Mouse (Mus musculus) ES-E14 (cell line): ENCODE measurements around the gene Sele. TPM values are rescaled to one million over a fixed set of nuclear protein-coding genes. Genes with fewer than 3 reads are reported as not detected.

Experiments
- DNase-seq: peaks from one replicate; pipeline ENCODE4 v3.0.0-alpha.2; 2013; ENCODE audit warnings: low read depth, low spot score
- H3K27ac ChIP-seq: 2 replicates; pipeline ENCODE4 v1.5.1; 2012; ENCODE audit warnings: low read depth, mild to moderate bottlenecking, low read length, moderate library complexity, mixed read lengths; ENCODE audit not compliant: poor library complexity, insufficient read depth, severe bottlenecking
- H3K36me3 ChIP-seq: 2 replicates; pipeline ENCODE4 v1.6.1; 2012; ENCODE audit warnings: mild to moderate bottlenecking, low read length, moderate library complexity, mixed read lengths; ENCODE audit not compliant: control insufficient read depth, poor library complexity, insufficient read depth, severe bottlenecking
- H3K4me1 ChIP-seq, 2 experiments: fragments of 150-350 bp in 1 of 2; sonication (generic) in 1 of 2; 2 replicates each; pipeline ENCODE4 v1.6.1; 2012; ENCODE audit warnings: low read length in 2 of 2, mild to moderate bottlenecking in 1 of 2, mixed read lengths in 1 of 2; ENCODE audit not compliant: control insufficient read depth in 2 of 2, insufficient read depth in 2 of 2, poor library complexity in 1 of 2
- H3K4me3 ChIP-seq, 2 experiments: fragments of 150-350 bp in 1 of 2; sonication (generic) in 1 of 2; 2 replicates each; pipeline ENCODE4 v1.5.1; 2012; ENCODE audit warnings: low read length in 2 of 2, low read depth in 1 of 2, mild to moderate bottlenecking in 1 of 2, mixed read lengths in 1 of 2; ENCODE audit not compliant: insufficient read depth in 1 of 2, poor library complexity in 1 of 2, severe bottlenecking in 1 of 2
- H3K9ac ChIP-seq: 2 replicates; pipeline ENCODE4 v1.6.1; 2012; ENCODE audit warnings: low read depth, mild to moderate bottlenecking, low read length, mixed read lengths; ENCODE audit not compliant: poor library complexity, insufficient read depth, severe bottlenecking
- H3K9me3 ChIP-seq: fragments of 150-350 bp; sonication (generic); 2 replicates; pipeline ENCODE4 v1.6.1; 2012; ENCODE audit warnings: low read depth, mild to moderate bottlenecking, low read length; ENCODE audit not compliant: control insufficient read depth, insufficient read depth
- CHD2 ChIP-seq: IDR thresholded peaks from 2 replicates; pipeline ENCODE4 v1.6.1; 2014; ENCODE audit warnings: mild to moderate bottlenecking, low read depth, low read length, inconsistent platforms
- HCFC1 ChIP-seq: IDR thresholded peaks from 2 replicates; pipeline ENCODE4 v1.6.1; 2012; ENCODE audit warnings: low read length, inconsistent platforms, borderline replicate concordance; ENCODE audit not compliant: insufficient read depth
- MAFK ChIP-seq: IDR thresholded peaks from 2 replicates; pipeline ENCODE4 v1.6.1; 2014; ENCODE audit warnings: mild to moderate bottlenecking, low read depth, low read length, inconsistent platforms; ENCODE audit not compliant: insufficient read depth
- ZC3H11A ChIP-seq: IDR thresholded peaks from 2 replicates; pipeline ENCODE4 v1.6.1; 2012; ENCODE audit warnings: low read depth, mild to moderate bottlenecking, inconsistent platforms, low read length, borderline replicate concordance
- ZNF384 ChIP-seq: IDR thresholded peaks from 2 replicates; pipeline ENCODE4 v1.6.1; 2012; ENCODE audit warnings: low read depth, low read length, inconsistent platforms
- in situ Hi-C, 2 experiments: fragments of 600-800 bp; cut with MboI; formaldehyde crosslinking; loops; one replicate each; pipeline ENCODE4 v1.15.1; 2025; ENCODE audit warnings: low sequenced_read_pairs in 2 of 2, inconsistent platforms in 1 of 2; ENCODE audit not compliant: unreplicated experiment in 2 of 2
- total RNA-seq: library from RNA; depleted of rRNA; stranded (reverse); fragments of 300-350 nt; gene quantifications from 2 replicates; pipeline ENCODE4 v1.2.3, GENCODE M21; 2012; rRNA removed

Gene Sele
- not detected in 2 replicates for total RNA-seq

DNA sequence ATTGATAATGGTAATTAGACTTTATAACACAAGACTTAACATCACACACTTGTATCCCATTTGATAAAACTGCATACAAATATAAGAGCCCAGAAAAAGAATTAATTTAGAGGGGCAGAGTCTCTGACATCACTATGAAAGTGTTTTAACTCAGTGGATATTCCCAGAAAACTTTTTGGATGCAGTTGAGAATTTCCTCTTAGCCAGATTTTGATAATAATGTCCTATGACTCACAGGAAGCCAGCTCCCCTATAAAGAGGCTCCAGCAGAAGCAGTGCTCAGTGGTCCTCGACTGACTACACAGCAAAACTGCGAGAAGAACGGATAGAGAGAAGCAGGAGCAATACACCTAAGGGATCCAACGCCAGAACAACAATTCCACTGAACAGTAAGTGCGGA is at the start of gene Sele:
TSS of gene Sele (plus strand) at position 301 of the 400 bp plus-strand sequence.
- no peak for DNase-seq
- Histone ChIP-seq H3K4me3 (no peak within 1 kb of the TSS), H3K27ac (no peak within 1 kb of the TSS), H3K36me3 (no peaks in the 10 kb centered on the region), H3K9me3 (no peaks in the 10 kb centered on the region), H3K4me1 (no peaks in the 10 kb centered on the region), H3K9ac (no peak within 1 kb of the TSS)
- TF ChIP-seq HCFC1: no peak
- TF ChIP-seq MAFK: no peak
- TF ChIP-seq ZC3H11A: no peak
- TF ChIP-seq CHD2: no peak
- TF ChIP-seq ZNF384: no peak
- in situ Hi-C loops: no loop called here

GRCm38 (mm10) chr1:164001831-164002452 is 46.1 kb upstream of the Sele start:
- in situ Hi-C loops: no loop called here
- TF ChIP-seq MAFK (no peak), HCFC1 (no peak), ZC3H11A (no peak), CHD2 (no peak), ZNF384 (no peak)

GRCm38 (mm10) chr1:164004311-164004710 is 43.7 kb upstream of the Sele start:
- in situ Hi-C loops: no loop called here
- H3K27ac ChIP-seq: no peak overlapping the region
- H3K4me3 ChIP-seq: no peak overlapping the region
- peaks cover 8 to 14% of the 10 kb centered on the region in 2 experiments for H3K4me1 ChIP-seq
- H3K9ac ChIP-seq: no peak overlapping the region
- TF ChIP-seq ZC3H11A (no peak), CHD2 (0 out of 2 replicates have a peak, but pooled peaks have one; percentile 19)
- no peak for DNase-seq
- H3K36me3 ChIP-seq: no peaks in the 10 kb centered on the region
- no peaks in the 10 kb centered on the region for H3K9me3 ChIP-seq

More at GRCm38 (mm10) chr1:164001831-164002452, 46.1 kb upstream of the Sele start:
- Histone ChIP-seq H3K4me1 (peaks cover 8 to 14% of the 10 kb centered on the region in 2 experiments), H3K27ac (no peak overlapping the region), H3K4me3 (no peak overlapping the region), H3K36me3 (no peaks in the 10 kb centered on the region), H3K9me3 (no peaks in the 10 kb centered on the region), H3K9ac (no peak overlapping the region)
- no peak for DNase-seq

DNA sequence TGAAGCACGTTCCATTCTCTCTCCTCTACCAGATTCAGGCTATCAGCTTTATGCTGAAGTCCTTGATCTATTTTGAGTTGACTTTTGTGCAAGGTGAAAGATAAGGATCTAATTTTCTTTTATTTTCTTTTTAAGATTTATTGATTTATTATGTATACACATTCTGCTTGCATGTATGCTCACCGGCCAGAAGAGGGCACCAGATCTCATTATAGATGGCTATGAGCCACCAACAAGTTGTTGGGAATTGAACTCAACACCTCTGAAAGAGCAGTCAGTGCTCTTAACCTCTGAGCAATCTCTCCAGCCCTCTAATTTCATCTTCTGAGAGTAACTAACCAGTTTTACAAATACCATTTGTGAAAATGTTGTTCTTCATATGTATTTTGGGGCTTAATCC is 38.8 kb upstream of the Sele start:
- no peaks in the 10 kb centered on the region for H3K9me3 ChIP-seq
- in situ Hi-C loops: no loop called here
- no peak overlapping the region for H3K9ac ChIP-seq
- no peak overlapping the region for H3K4me3 ChIP-seq
- no peak overlapping the region for H3K27ac ChIP-seq
- no peaks in the 10 kb centered on the region for H3K36me3 ChIP-seq
- H3K4me1 ChIP-seq: peaks cover 0 to 6% of the 10 kb centered on the region in 2 experiments; a peak in 2 of 4 replicates
- TF ChIP-seq ZNF384: no peak
- peak; percentile 34; the same call in 1 of the 2 replicates for TF ChIP-seq ZC3H11A
- TF ChIP-seq CHD2: no peak
- no peak for TF ChIP-seq MAFK
- no peak for DNase-seq

- H3K9ac ChIP-seq: no peak overlapping the region
- no peak for DNase-seq
- H3K4me3 ChIP-seq: no peak overlapping the region
- no peaks in the 10 kb centered on the region for H3K9me3 ChIP-seq
- in situ Hi-C loops: no loop called here
- H3K4me1 ChIP-seq: peaks cover 2 to 4% of the 10 kb centered on the region in 2 experiments; a peak in 1 of 4 replicates
- no peak for TF ChIP-seq CHD2
- no peak for TF ChIP-seq ZC3H11A
- no peak for TF ChIP-seq ZNF384
- TF ChIP-seq MAFK: no peak
- TF ChIP-seq HCFC1: no peak
- no peaks in the 10 kb centered on the region for H3K36me3 ChIP-seq
- H3K27ac ChIP-seq: no peak overlapping the region
Measured at GRCm38 (mm10) chr1:164014616-164015015, 33.4 kb upstream of the Sele start.
